Mouse (Mus musculus) liver, embryonic 14.5 days (tissue): ENCODE data around the gene Slco2a1.

Source experiments
- CTCF ChIP-seq: IDR thresholded peaks from 2 replicates; pipeline ENCODE4 v1.5.1; 2016; ENCODE audit warnings: antibody characterized with exemption, low read depth, control low read depth
- EP300 ChIP-seq: IDR thresholded peaks from 2 replicates; pipeline ENCODE4 v1.6.1; 2016; ENCODE audit warnings: antibody characterized with exemption, low read depth

DNA sequence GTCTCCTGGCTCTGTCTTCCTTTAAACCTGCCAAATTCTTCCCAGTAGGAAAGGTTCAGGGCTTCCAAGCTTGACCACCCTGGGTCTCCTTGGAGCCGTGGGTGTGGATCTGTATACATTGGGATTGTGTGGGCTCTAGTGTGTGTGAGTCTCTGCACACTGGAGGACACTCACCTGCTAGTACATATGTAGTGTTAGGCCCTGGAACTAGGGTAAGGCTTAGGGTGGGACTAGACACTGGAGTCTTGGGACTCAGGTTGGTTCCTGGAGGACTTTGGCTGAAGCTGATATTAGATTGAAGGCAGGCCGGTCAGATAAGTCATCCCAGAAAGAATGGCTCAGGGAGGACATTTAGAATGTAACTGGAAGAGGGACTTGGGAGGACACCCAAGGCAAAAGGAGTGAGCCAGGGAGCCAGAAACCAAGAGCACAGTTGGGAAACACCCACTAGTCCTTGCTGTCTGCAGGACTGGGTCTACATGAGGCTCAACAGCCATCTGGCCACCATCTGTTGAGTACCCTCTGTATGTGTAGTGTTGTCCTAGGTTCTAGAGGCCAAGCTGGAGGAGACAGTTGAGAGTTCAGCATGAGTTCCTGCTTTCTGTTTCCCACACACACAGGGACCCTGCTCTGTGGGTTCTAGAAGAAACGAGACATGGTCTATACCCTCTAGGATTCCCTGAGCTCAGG is 9.4 kb upstream of the Slco2a1 start:
- TF ChIP-seq CTCF: no peak
- TF ChIP-seq EP300: no peak
